Mouse (Mus musculus) cerebellum, postnatal 14 days (tissue): Measurements from ENCODE around the gene Kank3.

ENCODE experiments used
- DNase-seq, 2 experiments: peaks; one replicate each; pipeline ENCODE4 v3.0.0; 2021; ENCODE audit warnings: mixed read lengths in 2 of 2

Gene Kank3

GRCm38 (mm10) chr17:33810334-33811141, at the start of gene Kank3:
Gene Kank3, plus strand, starts transcription at chr17:33810519.
- peak; percentile 95 to 97 for DNase-seq

DNA sequence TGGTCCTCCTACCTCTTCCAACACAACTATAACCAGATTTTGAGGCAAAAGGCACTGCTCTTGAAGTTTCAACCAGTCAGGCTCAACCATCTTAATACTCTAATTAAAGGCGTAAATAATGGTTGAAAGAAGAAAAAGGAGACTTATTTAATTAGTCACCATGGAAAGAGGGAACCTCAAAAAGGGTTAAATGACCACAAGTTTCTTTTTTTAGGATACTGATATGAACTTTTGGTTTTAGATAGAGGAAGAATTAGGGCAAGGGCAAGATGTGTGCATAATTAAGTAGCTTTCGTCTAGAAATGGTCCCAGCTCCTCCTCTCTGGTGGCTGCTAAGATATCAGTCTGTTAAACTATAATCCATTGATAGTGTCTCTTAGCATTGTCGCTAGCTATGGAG, 43.9 kb upstream of the Kank3 start:
- DNase-seq: no peak

DNA sequence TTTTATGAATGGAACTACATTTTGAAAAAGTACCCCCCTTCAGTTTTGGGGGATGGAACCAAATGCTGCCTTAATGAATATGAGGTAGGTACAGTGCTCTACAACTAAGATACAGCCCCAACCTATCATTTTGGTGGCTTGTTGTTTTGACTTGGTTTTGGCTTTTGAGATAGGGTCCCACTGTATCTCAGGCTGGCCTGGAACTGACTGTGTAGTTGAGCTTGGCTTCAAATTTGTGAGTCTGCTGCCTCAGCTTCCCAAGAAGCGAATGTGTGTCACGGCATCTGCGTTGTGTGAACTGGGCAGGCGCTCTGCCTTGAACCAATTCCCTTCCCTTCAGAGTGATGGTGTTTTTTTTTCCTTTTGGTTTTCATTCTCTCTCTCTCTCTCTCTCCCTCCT, 38.7 kb upstream of the Kank3 start:
- DNase-seq: no peak

DNA sequence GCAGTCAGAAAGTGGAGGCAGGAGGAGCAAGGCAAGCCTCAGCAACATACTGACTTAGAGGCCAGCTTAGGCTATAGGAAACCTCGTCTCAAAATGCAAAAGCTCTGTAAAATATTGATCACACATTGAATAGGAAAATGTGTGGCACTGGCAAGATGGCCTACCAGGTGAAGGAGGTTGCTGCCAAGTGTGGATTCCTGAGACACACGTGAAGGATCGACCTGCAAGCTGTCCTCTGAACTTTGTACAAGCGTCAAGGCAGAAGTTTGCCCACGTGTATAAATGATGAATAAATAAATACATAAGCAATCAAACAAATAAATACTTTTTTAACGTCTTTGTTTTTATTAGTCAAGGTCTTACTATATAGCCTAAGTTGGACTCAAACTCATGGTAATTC, 36.9 kb upstream of the Kank3 start:
- DNase-seq: no peak

DNA sequence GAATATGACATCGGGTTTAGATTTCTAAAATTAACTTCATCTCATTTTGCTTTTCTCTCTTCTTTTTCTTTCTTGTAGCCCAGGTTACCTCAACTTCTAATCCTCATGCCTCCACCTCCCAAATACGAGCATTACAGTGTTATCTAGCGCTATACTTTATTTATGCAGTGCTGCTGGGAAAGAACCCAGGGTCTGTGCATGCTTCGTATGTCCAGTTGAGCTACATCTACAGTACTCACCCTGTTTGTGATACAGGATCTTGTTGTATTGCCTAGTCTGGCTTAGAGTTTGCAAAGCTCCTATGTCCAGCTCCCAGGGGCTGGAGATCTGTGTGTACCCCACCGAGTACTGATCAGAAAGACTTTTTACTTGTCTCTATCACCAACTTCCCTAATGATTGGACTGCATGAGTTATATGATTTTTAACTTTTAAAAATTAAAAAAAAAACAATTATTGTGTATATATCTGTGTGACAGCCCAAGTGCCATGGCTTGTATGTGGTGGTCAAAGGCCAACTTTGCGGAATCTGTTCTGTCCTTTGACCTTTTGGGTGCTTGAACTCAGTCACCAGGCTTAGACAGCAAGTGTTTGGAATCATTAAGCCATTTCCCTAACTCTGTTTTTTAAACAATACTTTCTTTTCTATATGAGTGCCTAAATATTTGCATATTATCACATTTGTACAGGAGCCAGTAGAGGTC, 36.3 kb upstream of the Kank3 start:
- no peak for DNase-seq

GRCm38 (mm10) chr17:33774573-33775155, 35.7 kb upstream of the Kank3 start:
- no peak for DNase-seq

DNA sequence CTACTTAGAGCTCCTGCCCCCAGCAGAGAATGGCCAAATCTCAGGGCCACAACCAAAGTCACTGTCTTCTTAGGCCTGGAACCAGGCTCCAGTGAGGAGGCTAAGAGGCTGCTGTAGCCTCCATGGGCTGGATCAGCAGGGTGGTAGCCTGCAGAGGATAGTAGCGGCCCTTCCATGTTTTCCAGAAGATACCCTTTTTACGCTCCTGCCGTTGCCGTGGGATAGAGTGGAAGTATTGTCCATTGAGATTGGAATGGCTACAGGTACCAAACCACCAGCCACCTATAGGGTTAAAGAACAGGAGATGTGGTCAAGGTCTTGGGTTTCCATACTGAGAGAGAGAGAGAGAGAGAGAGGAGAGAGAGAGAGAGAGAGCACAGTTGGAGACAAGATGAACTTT, 35.0 kb upstream of the Kank3 start:
- DNase-seq: no peak

DNA sequence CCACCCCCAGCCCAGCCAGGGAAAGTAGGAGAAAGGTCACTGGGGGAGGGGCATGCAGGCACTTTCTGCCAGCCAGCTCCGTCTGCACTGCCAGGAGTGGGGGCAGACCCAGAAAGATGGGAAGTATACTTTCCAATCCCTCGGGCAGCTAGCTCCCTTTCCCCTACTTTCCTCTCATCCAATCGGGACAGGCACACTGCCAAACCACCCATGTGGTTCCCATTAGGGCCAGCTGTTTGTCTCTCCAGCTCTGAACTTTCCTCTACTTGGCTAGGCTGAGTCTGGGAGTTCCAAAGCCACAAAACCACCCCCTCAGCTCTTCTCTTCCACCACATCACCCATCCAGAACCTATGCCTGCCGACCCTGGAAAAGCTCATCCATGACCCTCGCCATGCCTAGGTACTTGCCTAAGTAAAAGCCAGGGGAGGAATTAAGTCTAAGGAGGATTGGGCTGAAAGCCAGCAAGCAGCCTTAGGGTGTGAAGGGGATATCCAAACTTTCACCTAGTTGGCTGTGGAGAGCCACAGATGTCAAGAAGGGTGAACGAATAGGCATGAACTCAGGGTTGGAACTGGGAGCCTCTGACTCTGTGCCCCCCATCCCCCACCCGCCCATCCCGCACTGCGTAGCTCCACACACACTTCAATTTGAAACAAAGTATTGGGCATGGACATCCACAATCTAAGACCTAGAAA, 30.9 kb upstream of the Kank3 start:
- peak; percentile 59 to 79 for DNase-seq

- DNase-seq: no peak
These were observed 30.4 kb upstream of the Kank3 start for GRCm38 (mm10) chr17:33779967-33780295.

DNA sequence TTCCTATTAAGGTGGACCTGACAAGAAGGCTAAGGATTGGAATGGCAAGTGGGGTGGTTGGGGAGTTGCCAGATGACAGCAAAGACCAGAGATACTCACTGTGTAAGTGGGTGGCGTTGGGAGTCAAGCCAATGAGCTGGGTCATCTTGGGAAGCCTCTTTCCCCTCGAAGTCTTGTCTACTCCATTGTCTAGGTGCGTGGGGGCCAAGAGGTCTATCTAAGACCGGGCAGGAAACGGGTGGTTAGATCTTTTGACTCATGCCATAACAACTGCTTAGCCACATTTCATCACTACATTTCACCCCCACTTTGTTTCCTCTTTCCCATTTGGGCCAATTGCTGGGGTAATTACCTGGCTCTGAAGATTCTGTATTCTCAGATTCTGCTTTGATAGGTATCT, 29.9 kb upstream of the Kank3 start:
- no peak for DNase-seq

DNA sequence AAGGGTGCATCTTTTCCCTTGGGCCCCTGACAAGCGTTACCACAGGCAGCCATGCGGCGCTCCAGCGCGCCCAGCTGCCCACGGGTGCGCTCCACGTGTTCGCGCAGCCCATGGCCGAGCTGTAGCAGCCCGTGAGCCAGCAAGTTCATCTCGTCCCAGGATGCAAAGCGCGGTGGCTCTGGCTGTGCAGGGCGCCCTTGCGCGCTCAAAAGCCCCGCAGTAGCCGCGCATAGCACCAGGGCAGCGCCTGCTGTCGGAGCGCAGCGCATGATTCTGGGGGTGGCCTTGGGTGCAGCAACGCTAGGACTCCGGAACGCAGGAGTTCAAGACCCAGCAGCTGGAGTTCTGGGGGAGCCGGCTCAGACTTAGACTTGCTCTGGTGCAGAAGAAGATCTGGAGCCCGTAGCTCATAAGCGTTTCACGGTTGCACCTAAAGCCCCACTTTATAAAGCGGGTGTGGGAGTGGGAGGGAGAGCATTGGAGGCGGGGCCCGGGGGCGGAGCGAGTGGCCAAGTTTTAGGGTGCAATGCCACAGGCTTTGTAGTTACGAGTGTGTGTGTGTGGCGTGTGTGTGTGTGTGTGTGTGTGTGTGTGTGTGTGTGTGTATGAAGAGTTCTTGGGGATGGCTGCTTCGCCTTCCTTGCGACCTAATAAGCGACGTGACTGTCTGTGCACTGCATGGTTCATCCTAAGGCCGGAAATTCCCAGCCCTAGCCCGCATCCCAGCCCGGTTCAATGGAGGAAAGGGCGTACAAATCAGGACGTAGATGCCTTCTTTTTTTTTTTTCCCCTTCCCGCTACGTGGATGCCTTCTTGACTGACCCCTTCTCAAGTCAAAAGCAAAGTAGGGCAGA, 29.0 kb upstream of the Kank3 start, which contains the start of gene Angptl4:
Gene Angptl4 (minus strand): TSS at position 707 of the 854 bp plus-strand sequence.
- peak; percentile 22 to 23 for DNase-seq

DNA sequence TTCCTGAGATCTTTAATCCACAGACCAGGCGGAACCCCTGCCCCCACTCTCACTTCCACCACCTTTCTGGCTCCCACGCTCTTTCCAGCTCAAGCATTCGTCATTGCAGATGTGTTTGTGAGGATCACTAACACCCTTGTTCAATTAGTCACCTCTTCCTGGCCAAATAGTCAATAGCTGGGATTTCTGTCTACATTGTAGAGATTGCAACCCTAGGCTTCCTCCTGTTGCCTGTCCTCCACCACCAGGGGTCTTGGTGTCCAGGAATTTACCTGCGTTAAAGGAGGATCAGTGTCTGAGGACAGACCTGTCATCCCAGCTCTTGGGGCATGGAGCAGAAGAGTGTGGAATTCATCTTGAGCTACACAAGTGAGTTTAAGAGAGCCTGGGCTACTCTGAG, 28.3 kb upstream of the Kank3 start:
- DNase-seq: no peak

DNA sequence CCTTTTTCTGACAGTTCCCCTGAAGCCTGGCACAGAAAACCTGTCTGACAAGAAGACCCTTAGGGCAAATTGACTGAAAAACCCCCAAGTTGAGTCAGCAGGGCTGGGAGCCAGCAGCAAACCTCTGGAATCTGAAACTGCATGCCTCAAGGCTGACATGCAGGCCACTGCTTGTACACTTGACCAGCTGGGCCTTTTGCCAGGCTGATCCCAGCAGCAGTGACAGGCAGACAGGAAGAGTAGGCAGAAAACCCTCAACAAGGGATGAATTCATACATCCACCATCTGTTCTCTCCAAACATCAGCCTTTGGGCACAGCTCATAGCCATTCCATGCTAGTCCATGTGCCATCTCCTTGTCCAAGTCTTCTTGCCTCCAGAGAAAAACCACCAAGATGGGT, 26.9 kb upstream of the Kank3 start:
- peak in 1 of 2 experiments; percentile 34 for DNase-seq

GRCm38 (mm10) chr17:33784939-33785338, 25.4 kb upstream of the Kank3 start:
- DNase-seq: no peak

GRCm38 (mm10) chr17:33786375-33786774, 23.9 kb upstream of the Kank3 start:
- no peak for DNase-seq

DNA sequence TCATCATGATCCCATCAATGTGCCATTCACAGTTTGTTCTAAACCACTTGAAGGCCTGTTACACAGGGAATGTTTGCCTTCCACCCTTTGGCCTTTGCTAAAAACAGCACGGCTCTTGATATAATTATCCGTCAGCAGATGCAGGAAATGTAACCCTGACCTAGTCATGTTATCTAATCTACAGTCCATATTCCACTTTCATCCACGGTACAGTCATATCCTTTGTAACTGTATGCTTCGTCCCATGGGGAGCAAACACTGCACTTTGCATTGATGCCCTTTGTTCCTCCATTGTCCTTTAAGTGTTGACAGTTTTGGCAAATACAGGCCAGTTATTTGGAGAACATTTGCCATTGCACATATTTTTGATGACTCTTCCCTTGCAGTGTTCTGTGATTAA, 21.6 kb upstream of the Kank3 start:
- no peak for DNase-seq

DNA sequence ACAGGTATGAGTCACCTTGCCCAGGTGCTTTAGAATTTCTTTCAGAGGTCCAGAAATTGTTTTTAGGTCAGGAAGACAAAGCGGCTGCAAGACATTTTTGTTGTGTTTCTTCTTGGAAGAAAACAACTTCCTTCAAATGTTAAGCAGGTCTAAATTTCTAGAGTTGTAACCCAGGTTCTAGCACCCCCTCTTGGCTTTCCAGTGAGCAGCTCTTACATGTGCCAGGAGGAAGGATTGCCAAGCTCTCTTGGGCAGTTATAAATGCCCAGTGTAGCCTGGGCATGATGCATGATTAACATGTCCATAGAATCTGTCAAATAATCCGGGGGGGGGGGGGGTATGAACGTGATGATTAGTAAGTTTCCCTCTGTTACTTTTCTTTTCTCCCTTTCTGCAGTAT, 12.0 kb upstream of the Kank3 start:
- DNase-seq: no peak

DNA sequence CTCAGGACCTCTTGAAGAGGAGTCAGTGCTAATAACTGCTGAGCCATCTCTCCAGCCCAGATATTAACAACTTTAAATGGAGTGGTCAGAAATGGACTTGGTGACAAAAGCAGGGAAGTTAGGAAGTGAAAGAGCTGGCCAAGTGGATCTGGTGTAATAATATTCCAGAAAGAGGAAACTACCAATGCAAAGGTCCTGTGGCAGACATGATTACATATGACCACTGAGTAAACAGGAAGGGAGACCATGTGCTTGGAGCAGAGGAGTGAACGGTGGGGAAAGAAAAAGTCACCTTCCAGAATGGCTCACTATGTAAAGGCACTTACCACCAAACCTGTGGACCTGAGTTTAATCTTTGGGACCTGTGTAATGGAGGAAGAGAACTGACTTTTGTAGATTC, 11.0 kb upstream of the Kank3 start:
- DNase-seq: no peak

DNA sequence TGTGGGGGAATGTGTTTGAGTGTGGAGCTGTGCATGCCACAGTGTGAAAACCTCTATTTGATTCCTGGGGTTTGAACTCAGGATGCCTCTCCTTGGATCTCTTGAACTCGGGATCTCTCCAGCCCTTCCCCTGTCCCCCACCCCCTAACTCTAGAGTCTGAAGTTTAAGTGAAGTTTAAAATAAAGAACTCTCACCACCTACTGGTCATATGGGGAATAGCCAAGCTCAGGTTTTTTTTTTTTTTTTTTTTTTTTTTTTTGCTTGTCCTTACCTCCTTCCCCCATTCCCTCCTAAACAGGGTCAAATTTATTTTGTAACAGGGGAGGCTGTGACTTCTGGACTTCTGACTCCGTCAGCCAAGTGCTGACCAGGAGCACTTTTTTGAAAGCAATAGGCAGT, 8.1 kb upstream of the Kank3 start:
- DNase-seq: no peak

DNA sequence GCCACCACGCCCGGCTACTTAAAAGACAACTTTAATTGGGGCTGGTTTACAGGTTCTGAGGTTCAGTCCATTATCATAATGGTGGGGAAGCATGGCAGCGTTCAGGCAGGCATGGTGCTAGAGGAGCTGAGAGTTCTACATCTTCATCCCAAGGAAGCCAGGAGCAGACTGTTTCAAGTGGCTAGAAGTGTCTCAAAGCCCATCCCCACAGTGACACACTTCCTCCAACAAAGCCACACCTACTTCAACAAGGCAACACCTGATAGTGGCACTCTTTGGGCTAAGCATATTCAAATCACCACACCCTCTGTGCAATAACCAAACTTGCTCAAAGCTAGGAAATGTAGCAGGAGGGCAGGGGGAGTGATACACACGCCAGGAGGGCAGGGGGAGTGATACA, 6.1 kb upstream of the Kank3 start:
- DNase-seq: no peak

DNA sequence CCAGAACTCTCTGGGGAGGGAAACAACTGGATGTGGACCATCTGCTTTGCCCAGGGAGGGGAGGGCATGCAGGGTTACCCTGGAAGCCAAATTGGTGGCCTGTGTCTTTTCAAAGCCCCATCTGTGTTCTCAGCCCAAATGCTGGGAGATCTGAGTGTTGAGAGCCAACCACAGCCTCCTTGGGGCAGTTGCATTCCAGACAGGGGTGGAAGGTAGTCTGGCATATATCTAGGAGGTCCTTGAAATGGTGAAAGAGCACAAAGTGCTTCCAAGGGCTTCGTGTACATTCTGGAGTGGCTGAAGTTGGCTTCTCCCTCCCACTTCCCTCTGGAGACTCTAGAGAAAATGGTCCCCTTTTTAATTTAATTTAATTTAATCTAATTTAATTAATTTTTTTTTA, 5.6 kb upstream of the Kank3 start:
- no peak for DNase-seq

GRCm38 (mm10) chr17:33807181-33807888, 3.0 kb upstream of the Kank3 start:
- DNase-seq: no peak
